Mouse (Mus musculus): ENCODE results near the gene Ispd. TPM values are rescaled to one million over a fixed set of nuclear protein-coding genes. Genes with fewer than 3 reads are reported as not detected.

The Ispd gene
- total RNA-seq, 2 experiments from 2014 or later: 3.1 to 3.8 TPM

- DNase-seq (ENCODE audit: low spot score): no peak
These were observed 173.4 kb downstream of the Ispd start for GRCm38 (mm10) chr12:36554697-36555096.

- no peak for DNase-seq (ENCODE audit: low spot score)
These were observed 182.9 kb downstream of the Ispd start for GRCm38 (mm10) chr12:36564146-36564545.

DNA sequence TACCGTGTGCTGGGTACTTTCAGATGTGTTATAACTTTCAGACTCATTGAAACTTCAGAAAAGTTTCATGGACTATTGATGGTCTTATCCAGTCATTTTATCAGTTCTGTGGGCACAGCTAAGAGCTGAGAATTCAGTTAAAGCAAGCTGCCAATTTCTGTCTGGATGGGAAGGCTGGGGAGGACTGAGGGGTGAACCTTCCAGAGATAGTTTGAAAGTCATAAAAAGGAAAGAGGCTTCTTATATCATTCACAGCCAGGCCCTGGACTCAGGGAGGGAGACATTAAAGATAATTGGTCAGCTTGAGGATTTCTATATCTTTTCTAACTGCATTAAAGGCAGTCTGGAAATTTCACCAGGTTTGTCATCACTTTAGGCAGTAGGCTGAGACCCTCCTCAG lies 185.7 kb downstream of the Ispd start:
- DNase-seq (ENCODE audit: low spot score): no peak

DNA sequence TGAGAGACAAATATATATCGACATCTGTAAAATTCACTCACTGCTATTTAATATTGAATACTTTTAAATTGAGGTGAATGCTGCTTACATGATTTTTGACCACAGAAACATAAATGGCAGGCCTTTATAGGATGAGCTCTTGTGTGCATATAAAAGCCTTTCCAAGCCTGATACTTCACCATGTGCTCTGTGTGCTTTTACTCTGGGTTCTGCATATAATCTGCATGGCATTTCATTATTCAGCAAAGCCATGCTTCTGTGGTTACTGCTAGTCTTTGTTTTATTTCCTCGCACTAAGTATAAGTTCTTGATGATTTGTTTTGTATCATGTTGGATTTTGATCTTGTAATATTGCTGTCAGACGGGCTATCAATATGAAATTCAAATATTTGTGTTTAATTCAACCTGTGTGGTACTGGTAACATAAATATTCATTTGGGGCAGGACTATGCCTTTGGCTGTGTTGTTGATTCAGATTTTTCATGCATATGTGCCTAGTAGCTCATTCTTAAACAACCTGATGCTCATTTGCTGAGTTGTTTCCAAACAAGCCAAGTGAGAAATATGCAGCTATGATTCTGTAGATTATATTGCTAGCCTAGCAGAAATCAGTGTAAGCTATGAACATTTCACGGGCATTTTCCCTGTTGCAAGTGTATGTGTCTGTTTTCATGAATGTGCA lies 189.3 kb downstream of the Ispd start:
- no peak for DNase-seq (ENCODE audit: low spot score)

GRCm38 (mm10) chr12:36584828-36585227 lies 203.6 kb downstream of the Ispd start:
- no peak for DNase-seq (ENCODE audit: low spot score)

GRCm38 (mm10) chr12:36597539-36598250 lies 216.4 kb downstream of the Ispd start:
- no peak for DNase-seq (ENCODE audit: low spot score)

GRCm38 (mm10) chr12:36621960-36622736 lies 240.9 kb downstream of the Ispd start:
- DNase-seq (ENCODE audit: low spot score): no peak

DNA sequence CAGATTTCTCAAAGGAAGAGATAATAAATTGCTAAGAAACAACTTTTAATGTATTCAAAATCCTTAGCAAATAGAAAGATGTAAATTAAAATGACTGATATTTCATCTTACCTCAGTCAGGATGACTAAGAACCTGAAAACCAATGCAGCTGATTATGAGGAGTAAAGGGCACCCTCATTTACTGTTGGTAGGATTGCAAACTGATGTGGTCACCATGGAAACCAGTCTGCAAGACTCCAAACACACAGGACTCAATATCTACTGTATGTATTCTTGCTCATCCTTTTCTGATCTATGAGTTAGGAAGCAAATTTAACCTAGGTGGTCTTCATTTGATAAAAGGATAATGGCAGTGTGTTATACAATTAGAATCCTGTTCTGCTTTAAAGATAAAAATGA lies 246.0 kb downstream of the Ispd start:
- DNase-seq (ENCODE audit: low spot score): no peak

DNA sequence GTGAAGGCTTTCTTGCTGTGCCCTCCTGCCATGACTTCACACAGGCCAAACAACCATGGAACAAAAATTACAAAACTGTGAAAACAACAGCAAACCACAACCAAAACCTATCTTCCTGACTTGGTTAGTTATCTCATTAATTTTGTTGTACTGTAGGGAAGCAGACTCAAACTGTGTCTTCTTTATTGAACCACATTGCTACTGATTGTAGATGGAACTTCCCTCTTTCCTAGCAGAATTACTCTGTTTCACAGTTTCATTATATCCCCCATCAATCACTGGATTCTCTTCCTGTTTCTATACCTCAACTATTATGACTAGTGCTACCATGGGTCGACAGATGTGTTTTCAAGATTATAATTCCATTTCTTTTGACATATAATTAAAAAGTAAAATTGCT lies 251.2 kb downstream of the Ispd start:
- DNase-seq (ENCODE audit: low spot score): no peak

- no peak for DNase-seq (ENCODE audit: low spot score)
These were observed 266.3 kb downstream of the Ispd start for GRCm38 (mm10) chr12:36647514-36647913.

GRCm38 (mm10) chr12:36662496-36662895 lies 281.2 kb downstream of the Ispd start:
- no peak for DNase-seq (ENCODE audit: low spot score)

- no peak for DNase-seq (ENCODE audit: low spot score)
These were observed 283.5 kb downstream of the Ispd start for GRCm38 (mm10) chr12:36664783-36665182.

DNA sequence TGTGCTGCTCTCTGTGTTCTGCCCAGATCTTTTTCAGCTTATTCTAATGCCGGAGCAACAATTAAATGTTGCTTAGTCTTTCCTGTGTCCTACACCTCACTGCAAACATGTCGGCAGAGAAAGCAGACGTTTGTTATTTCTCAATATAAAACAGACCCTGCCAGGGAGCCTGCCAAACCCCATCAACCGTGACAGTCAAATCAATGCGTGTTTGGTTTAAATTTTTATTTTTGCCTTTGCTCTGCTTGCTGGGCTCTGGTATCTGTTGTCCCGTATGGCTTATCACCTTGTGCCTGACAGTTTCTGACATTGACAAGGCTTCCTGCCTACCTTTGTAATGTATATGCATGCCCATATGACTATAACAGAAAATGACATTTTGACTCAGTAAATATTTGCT lies 285.5 kb downstream of the Ispd start:
- no peak for DNase-seq (ENCODE audit: low spot score)

DNA sequence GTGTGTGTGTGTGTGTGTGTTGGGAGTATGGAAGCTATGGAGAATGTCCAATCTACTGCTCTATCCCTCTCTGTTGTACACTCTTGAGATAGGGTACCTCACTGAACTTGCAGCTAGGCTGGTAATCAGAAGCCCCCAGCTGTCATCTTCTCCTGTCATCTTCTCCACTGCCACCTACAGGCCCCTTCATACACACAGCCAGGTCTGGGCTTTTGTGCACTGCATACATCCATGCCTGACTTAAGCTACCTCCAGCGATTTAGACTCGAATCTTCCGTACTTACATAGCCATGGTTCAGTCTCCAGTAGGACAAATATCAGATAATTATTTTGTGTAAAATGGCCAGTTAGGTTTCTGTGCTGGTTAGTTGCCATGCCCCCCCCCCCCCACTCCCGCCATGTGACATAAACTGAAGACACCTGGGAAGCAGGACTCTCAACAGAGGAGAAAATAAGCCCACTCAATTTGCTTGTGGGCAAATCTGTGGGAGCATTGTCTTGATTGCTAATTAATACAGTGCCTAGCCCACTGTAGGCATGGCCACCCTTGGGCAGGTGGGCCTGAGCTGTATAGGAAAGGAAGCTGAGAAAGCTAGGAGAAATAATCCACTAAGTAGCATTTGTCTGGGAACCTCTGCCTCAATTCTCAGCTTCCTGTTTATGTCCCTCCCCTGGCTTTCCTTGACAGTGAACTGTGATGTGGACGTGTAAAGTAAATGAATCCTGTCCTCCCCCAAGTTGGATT lies 289.1 kb downstream of the Ispd start:
- no peak for DNase-seq (ENCODE audit: low spot score)

GRCm38 (mm10) chr12:36670915-36671579 lies 289.8 kb downstream of the Ispd start:
- DNase-seq (ENCODE audit: low spot score): no peak

GRCm38 (mm10) chr12:36674481-36674880 lies 293.2 kb downstream of the Ispd start:
- no peak for DNase-seq (ENCODE audit: low spot score)

DNA sequence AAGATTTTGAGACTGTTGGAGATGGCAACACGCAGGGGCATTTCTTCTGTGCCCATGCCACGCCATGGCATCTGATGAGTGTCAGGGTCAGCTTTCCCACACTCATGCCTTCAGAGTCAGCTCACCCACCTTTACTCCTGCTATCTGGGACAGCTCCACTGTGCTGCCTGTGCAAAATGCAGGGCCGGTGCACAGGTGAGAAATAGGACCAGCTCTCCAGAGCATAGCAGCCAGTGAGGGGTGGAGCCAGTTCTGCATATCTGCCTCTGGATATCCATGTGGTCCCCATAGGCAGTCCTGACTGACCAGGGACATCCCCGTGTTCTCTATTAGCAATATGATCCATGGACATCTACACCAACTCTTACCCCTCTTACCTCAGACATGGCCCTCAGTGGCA lies 297.0 kb downstream of the Ispd start:
- DNase-seq (ENCODE audit: low spot score): no peak

DNA sequence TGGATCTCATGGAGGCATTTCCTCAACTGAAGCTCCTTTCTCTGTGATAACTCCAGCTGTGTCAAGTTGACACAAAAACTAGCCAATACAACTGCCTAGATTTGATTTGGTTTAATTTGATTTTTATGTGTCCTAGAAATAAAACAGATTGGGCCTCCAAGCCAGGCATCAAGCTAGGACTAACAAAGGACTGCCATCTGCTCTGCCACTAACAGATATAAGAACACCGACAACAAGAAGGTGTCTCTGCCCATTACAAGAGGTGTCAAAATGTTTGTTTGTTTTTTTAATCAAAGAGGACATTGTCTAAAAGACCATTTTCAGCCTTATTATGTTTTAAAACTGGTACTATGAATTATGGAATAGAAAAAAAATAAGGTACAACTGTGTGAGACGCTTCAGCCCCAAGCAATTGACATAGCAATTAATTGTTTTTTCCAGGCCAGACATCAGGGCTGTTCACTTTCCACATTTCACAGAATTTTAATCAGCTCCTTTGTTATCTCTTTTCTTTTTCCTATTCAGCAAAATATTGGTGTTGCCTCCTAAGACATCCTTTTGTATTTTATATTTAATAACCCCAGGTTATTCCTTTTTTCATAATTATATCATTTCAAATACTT lies 299.7 kb downstream of the Ispd start:
- DNase-seq (ENCODE audit: low spot score): no peak

- DNase-seq (ENCODE audit: low spot score): no peak
These were observed 300.5 kb downstream of the Ispd start for GRCm38 (mm10) chr12:36681779-36682178.

DNA sequence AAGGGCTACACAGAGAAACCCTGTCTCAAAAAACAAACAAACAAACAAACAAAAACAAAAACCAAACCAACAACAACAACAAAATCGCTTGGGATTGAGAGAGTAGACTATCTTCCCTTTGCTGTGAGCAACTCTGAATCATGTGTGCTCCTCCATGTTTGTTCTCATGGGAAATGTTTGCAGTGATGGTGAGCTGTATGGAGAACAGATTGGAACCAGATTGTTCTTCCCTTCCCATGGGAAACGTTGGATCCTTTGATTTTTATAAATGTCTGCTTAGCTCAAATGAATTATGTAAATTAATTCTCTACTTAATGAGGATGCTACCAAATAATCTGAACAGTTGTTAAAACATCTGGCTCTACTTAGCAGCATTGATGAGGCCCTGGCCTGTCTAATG lies 312.8 kb downstream of the Ispd start:
- DNase-seq (ENCODE audit: low spot score): no peak

DNA sequence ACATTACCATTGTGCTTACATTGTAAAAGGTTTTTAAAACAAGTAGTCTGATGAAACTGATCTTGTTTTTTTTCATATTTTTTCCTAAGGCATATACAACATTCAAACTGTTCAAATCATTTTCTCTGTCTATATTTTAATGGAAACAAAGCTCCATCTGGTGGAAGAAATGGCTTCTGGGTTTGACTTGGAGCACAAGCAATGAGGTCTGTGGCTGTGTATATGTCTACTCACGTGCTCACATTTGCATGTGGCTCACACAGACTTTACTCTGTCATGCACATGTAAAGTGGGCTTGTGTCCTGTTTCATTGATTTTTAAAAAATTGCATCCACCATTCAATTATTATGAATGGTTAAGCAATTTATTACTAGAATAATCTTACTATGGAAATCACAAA lies 323.1 kb downstream of the Ispd start:
- no peak for DNase-seq (ENCODE audit: low spot score)
